Mouse (Mus musculus) midbrain, embryonic 16.5 days (tissue): Measurements from ENCODE around the gene Zswim1. TPM values are rescaled to one million over a fixed set of nuclear protein-coding genes. Genes with fewer than 3 reads are reported as not detected.
"Not testable (repeated sequence)": the region's sequence is repeated elsewhere in the genome, so short reads cannot be mapped to it uniquely, and the experiment has no call there.

ENCODE experiments used
- ATAC-seq: fragments of 200-750 bp; cut with Nextera tagmentation; 2 replicates; pipeline ENCODE4 v1.8.0; 2017; ENCODE audit warnings: moderate TSS enrichment
- H3K27ac ChIP-seq: fragments of 300-500 bp; sonication (generic); 2 replicates; pipeline ENCODE4 v1.5.1; 2014; ENCODE audit warnings: mild to moderate bottlenecking, low read length, mixed read lengths
- H3K27me3 ChIP-seq: fragments of 300-500 bp; sonication (generic); 2 replicates; pipeline ENCODE4 v1.6.1; 2014; ENCODE audit warnings: low read depth, low read length, mixed read lengths; ENCODE audit not compliant: control insufficient read depth, insufficient read depth
- H3K36me3 ChIP-seq: fragments of 300-500 bp; sonication (generic); 2 replicates; pipeline ENCODE4 v1.6.1; 2014; ENCODE audit warnings: mild to moderate bottlenecking, low read length, moderate library complexity, mixed read lengths; ENCODE audit not compliant: control insufficient read depth, insufficient read depth
- H3K4me1 ChIP-seq: fragments of 300-500 bp; sonication (generic); 2 replicates; pipeline ENCODE4 v1.6.1; 2014; ENCODE audit warnings: mild to moderate bottlenecking, low read length, mixed read lengths; ENCODE audit not compliant: control insufficient read depth, insufficient read depth
- H3K4me2 ChIP-seq: fragments of 300-500 bp; sonication (generic); 2 replicates; pipeline ENCODE4 v1.6.1; 2014; ENCODE audit warnings: mild to moderate bottlenecking, low read length, mixed read lengths
- H3K4me3 ChIP-seq: fragments of 300-500 bp; sonication (generic); 2 replicates; pipeline ENCODE4 v1.5.1; 2014; ENCODE audit warnings: low read depth, mild to moderate bottlenecking, low read length, moderate library complexity, mixed read lengths
- H3K9ac ChIP-seq: fragments of 300-500 bp; sonication (generic); 2 replicates; pipeline ENCODE4 v1.6.1; 2014; ENCODE audit warnings: low read depth, low read length, mixed read lengths
- H3K9me3 ChIP-seq: fragments of 300-500 bp; sonication (generic); replicated peaks from 2 replicates; pipeline ENCODE4 v1.6.1; 2014; ENCODE audit warnings: mild to moderate bottlenecking, low read length, mixed read lengths; ENCODE audit not compliant: control insufficient read depth, poor library complexity, severe bottlenecking
- WGBS: fragments of 180-500 bp; shearing (Covaris S2); extraction: QIAGEN DNeasy Blood & Tissue Kit; methylation state at CpG from one replicate; pipeline ENCODE4 v1.1.7; 2014; 5-methylcytosine and 5-hydroxymethylcytosine counted together
- polyA plus RNA-seq: library from polyadenylated mRNA; unstranded; fragments of >200 nt; fragmentation: Nextera tagmentation; extraction: Ambion mirVana; gene quantifications from 2 replicates; pipeline ENCODE4 v1.2.1, GENCODE M21; 2015

Gene Zswim1
- polyA plus RNA-seq, 1 experiment from 2014 or later = 29.9 TPM

DNA sequence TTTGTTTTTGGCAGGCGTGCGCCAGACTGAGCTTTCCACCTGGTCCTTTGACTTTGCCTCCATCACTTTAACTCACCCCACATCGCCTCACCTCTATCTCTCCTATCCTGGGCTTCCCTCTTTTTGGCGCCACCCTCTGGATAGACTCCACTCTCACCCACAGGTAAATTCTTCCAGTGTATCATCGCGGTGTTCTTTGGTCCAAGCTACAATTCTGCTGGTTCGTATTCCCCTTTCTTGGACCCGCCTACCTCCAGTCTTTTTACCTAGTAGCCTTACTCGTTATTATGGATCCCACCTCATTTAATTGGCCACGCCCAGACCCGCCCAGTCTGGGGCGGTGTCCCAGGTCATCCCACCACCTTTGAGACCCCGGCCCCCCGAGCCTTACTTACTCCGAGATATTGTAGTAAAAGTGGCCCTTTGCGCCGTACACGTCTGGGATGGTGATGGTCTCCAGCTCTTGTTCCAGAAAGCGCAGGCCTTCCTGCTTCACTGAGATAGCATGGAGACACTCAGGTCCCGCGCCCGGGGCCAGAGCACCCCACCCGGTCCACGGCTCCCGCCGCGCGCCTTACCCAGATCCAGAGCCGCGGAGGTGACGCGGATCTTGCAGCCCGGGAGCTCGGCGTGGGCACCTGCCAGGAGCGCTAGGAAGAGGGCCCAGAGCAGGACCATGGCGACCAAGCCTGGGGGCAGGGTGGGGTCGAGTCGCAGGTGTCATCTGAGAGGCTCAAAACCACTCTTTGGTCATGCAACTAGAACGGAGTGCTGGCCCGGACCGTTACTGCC lies 34.0 kb downstream of the Zswim1 start:
- Histone ChIP-seq H3K27ac (no peak overlapping the region), H3K4me1 (peaks cover 17% of the 10 kb centered on the region), H3K36me3 (no peaks in the 10 kb centered on the region), H3K27me3 (peaks cover 9% of the 10 kb centered on the region), H3K4me2 (peak overlapping the region; percentile 98), H3K4me3 (peak overlapping the region; percentile 50), H3K9ac (peak overlapping the region; percentile 62; the same call in 1 of the 2 replicates), H3K9me3 (no peaks in the 10 kb centered on the region)
- WGBS = 2% methylated on average over 42 of the region's 42 CpGs
- ATAC-seq = peak; percentile 61

DNA sequence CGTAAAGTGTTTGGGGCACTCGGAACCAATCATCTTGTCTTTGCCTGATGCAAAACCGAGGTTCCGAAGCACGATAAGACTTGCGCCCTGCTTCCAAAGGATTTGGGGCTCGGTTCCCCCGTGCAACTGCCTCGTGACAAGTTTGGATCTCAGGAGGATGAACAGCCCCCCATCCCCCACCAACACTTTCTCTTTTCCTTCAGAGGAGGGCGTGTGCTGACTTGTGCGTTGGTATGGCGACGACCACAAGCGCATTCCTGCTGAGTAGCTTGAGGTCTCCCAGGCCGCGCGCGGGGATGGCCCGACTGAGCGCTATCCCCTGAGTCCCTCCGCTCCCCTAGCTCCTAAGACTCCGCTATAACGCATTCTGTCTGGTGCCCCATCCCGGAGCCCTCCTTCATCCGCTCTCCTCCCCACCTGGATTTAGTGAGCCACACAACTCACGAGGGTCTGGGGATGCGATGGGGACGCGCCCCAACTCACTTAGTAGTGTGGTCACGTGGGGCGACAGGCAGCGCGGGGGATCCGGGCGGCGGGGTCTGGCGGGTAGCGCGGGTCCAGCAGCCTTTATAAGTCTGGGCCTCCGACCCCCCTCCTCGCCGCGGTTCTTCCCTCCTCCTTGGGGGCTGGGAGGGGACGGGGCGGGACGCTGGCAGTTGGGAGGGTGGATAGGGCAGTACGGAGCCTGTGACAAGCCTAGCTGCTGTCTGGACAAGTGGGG lies 34.8 kb downstream of the Zswim1 start, which contains the start of gene Pltp:
Pltp (minus strand) TSS at position 611 of the 721 bp plus-strand sequence.
- peak; percentile 74 for ATAC-seq
- peak within 1 kb of the TSS; percentile 38; the same call in 1 of the 2 replicates for H3K27ac ChIP-seq
- peak within 1 kb of the TSS; percentile 62 for H3K9ac ChIP-seq
- H3K27me3 ChIP-seq = peaks cover 9% of the 10 kb centered on the region
- WGBS = under 1% methylated on average over 32 of the region's 47 CpGs
- H3K4me3 ChIP-seq = peak within 1 kb of the TSS; percentile 50
- H3K4me1 ChIP-seq = peaks cover 17% of the 10 kb centered on the region
- peak within 1 kb of the TSS; percentile 98 for H3K4me2 ChIP-seq
- H3K36me3 ChIP-seq = no peaks in the 10 kb centered on the region
- H3K9me3 ChIP-seq = no peaks in the 10 kb centered on the region

DNA sequence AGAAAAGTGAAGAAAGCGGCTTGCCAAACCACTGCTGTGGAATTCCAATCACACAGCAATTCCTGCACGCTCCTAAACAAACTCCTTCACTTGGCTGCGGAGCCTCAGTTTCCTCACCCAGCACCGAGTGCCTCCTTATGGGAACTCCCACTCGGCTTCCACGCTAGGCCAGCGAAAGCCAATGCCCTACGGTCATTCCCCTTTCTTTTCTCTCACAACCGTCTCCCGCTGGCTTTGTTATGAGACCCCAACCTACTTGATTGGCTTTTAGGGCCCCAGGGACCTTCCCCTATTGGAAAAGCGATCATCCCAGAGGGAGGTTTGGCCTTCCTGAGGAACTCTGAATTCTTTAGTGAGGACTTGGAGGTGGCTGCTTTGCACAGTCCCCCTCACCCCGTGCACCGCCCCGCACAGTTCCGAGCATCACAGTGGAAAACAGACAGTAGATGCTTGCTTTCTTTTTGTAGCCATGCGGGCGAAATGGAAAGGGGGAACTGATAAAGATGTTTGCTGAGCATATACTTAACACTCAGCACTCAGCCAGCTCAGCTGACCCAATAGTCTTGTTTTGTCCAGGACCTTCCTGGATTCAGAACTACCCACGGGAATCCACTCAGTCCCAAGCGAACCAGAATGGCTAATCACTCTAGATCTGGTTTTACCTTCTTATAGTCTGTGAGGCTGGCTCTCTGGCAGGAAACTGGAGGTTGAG lies 35.5 kb downstream of the Zswim1 start:
- Histone ChIP-seq H3K4me2 (peak overlapping the region; percentile 98), H3K9me3 (no peaks in the 10 kb centered on the region), H3K27ac (no peak overlapping the region), H3K27me3 (peaks cover 9% of the 10 kb centered on the region), H3K4me3 (peak overlapping the region; percentile 50), H3K4me1 (peaks cover 17% of the 10 kb centered on the region), H3K9ac (peak overlapping the region; percentile 62; the same call in 1 of the 2 replicates), H3K36me3 (no peaks in the 10 kb centered on the region)
- ATAC-seq = no peak
- WGBS = 3% methylated on average over 19 of the region's 19 CpGs

DNA sequence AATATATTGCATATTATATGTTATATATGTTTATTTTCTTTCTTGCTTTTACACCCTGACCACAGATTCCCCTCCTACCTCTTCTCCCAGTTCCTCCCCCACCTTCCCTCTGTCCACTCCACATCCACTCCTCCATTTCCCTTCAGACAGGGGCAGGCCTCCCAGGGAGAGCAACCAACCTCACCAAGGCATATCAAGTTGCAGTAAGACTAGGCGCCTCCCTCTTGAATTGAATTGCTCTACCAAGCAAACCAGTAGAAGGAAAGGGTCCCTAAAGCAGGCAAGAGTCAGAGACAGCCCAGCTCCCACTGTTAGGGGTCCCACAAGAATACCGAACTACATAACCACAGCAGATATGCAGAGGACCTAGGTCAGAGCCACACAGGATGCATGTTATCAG lies 36.7 kb downstream of the Zswim1 start:
- Histone ChIP-seq H3K27me3 (peaks cover 9% of the 10 kb centered on the region), H3K4me3 (no peak overlapping the region), H3K9ac (no peak overlapping the region), H3K27ac (no peak overlapping the region), H3K36me3 (no peaks in the 10 kb centered on the region), H3K9me3 (no peaks in the 10 kb centered on the region), H3K4me2 (no peak overlapping the region), H3K4me1 (peaks cover 17% of the 10 kb centered on the region)
- ATAC-seq = no peak
- 53% methylated on average over 2 of the region's 2 CpGs for WGBS

DNA sequence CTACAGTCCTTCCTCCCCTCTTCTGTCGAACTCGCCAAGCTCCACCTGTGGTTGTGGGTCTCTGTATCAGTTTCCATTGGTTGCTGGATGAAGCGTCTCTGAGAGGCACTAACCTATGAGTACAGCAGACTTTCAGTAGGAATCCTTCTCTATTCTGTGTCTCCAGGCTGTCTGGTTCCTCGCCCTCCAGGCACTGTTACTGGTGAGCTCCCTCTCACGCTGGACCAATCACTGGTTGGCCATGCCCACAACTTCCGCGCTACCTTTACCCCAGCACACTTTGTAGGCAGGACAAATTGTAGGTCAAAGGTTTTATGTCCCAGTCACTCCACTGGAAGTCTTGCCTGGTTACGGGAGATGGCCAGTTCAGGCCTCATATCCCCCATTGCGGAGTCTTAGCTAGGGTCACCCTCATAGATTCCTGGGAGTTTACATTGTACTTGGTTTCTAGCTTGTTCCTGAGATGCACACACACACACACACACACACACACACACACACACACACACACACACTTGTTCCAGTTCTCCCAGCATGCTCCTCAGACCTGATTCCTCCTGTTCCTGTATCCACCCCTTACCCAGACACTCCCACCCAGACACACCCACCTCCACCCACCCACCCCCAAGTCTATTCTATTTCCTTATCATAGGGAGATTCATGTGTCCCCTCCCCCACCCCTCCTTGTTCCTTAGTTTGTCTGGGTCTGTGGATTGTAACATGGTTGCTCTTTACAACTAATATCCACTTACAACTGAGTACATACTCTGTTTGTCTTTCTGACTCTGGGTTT lies 37.4 kb downstream of the Zswim1 start:
- 65% methylated on average over 9 of the region's 9 CpGs for WGBS
- Histone ChIP-seq H3K4me1 (peaks cover 17% of the 10 kb centered on the region), H3K4me2 (no peak overlapping the region), H3K27ac (no peak overlapping the region), H3K4me3 (no peak overlapping the region), H3K9me3 (no peaks in the 10 kb centered on the region), H3K27me3 (peaks cover 9% of the 10 kb centered on the region), H3K9ac (no peak overlapping the region), H3K36me3 (no peaks in the 10 kb centered on the region)
- ATAC-seq = no peak

DNA sequence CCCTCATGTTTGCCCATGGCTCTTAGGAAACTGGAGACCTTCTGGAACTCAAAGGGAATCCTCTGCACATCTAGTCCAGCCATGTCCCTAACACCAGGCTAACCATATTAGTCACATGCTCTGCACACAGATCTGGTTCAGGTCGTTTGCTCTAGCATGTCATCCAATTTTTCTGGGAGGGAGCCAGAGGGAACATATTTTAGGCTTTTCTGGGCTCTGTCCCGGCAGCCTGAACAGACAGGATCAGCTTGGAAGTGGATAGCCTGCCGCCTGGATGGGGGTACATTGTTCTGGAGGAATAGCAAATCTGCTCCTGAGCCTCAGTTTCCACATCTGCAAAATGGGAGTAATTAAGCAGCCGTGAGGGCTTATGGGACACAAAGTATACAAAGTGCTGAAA lies 38.6 kb downstream of the Zswim1 start:
- 71% methylated on average over 4 of the region's 4 CpGs for WGBS
- Histone ChIP-seq H3K36me3 (no peaks in the 10 kb centered on the region), H3K9me3 (no peaks in the 10 kb centered on the region), H3K27me3 (peaks cover 9% of the 10 kb centered on the region), H3K4me1 (peaks cover 17% of the 10 kb centered on the region), H3K4me2 (no peak overlapping the region), H3K9ac (no peak overlapping the region), H3K27ac (no peak overlapping the region), H3K4me3 (no peak overlapping the region)
- ATAC-seq = no peak

DNA sequence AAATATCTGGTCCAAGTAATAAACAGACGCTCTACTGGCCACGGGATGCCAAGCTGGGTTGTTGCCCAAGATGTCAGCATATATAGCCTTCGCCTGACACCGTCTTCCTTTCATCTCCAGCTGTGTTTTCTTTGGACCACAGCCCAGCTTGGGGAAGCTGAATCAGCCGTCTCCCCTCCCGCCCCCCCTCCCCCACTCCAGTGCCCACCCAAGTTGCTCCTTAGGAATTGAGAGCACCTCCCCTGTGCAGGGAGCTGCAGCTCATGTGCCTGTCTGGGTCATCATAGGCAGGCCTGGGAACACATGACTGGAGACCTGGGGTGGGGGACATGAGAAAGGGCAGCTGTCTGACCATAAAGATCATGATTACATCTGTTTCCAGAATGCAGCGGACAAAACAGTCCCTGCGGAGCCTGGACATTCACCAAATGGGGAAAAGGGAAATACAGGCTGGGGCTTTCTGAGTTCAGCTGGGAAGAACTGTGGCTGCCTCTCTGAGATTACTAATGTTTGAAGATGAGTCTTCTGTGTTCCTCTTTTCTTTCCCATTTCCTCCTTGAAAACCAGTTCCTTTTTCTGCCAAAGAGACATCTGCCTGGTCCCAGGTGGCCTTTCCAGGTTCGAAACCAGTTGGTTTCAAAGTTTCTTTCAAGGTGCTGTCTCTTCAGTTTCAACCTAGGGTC lies 39.8 kb downstream of the Zswim1 start:
- peaks cover 7% of the 10 kb centered on the region for H3K4me1 ChIP-seq
- ATAC-seq = no peak
- 53% methylated on average over 9 of the region's 9 CpGs for WGBS
- H3K9ac ChIP-seq = no peak overlapping the region
- H3K4me2 ChIP-seq = no peak overlapping the region
- H3K27ac ChIP-seq = 0 out of 2 replicates have a peak overlapping the region, but pooled peaks have one; percentile 12
- no peaks in the 10 kb centered on the region for H3K9me3 ChIP-seq
- no peak overlapping the region for H3K4me3 ChIP-seq
- H3K27me3 ChIP-seq = peaks cover 8% of the 10 kb centered on the region
- H3K36me3 ChIP-seq = no peaks in the 10 kb centered on the region

DNA sequence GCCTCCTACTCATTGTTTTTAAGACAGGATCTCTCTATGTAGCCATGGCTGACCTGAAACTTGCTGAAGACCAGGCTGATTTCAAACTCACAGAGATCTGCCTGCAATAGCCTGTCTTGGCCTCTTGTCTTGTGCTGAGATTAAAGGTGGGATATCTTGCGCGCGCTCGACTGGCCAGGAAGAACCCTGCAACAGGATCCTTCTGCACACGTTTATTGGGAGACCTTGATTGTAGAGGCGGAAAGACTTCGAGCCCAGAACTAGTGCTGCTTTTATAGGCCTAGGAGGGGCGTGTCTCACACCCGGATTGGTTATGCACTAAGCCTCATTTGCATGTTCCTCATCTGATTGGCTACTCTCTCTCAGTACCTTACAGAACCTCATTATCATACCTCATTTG lies 40.9 kb downstream of the Zswim1 start:
- H3K4me3 ChIP-seq, H3K4me2 ChIP-seq: not testable (repeated sequence)
- 90% methylated on average over 7 of the region's 9 CpGs for WGBS

More for the DNA sequence above, 40.9 kb downstream of the Zswim1 start:
- not testable (repeated sequence) for H3K9ac ChIP-seq, H3K27ac ChIP-seq, H3K36me3 ChIP-seq, ATAC-seq, H3K27me3 ChIP-seq, H3K4me1 ChIP-seq, H3K9me3 ChIP-seq
